Mouse (Mus musculus): ENCODE results near the gene Irf2bp2. TPM values are rescaled to one million over a fixed set of nuclear protein-coding genes. Genes with fewer than 3 reads are reported as not detected.

The Irf2bp2 gene
- total and polyA plus RNA-seq, 2 experiments from 2014 or later: 9.8 to 132 TPM

DNA sequence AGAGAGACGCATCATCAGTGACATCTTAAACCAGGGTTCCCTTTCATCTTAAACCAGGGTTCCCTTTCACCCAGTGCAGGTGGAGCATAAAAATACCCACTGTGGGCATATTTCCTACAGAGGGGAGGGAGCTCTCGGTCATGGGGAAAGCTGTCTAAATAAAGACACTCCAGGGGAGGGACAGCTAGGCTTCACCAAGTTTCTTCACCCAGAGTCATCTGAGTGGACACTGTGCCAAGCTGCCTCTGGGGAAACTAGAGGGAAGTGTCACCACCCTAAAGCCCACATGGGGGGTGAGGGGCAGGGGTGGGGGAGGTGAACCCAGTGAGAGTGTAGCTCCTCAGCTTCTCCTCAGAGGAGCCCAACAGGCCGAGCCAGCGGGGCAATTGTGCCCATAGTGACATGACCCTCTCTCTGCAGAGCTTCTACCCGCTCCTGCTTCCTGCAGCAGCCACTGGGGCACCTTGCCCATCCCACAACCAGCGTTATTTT, 27.8 kb downstream of the Irf2bp2 start:
- H3K4me2 ChIP-seq (ENCODE audit: low read depth, low read length): peak overlapping the region; percentile 52
- peaks cover 50% of the 10 kb centered on the region for H3K4me1 ChIP-seq (ENCODE audit: control insufficient read depth, insufficient read depth)
- H3K4me3 ChIP-seq (ENCODE audit: low read depth, low read length): no peak overlapping the region
- no peaks in the 10 kb centered on the region for H3K9me3 ChIP-seq (replicated peaks; ENCODE audit: control insufficient read depth, low read length)
- H3K9ac ChIP-seq (replicated peaks; ENCODE audit: low read depth, low read length): peak overlapping the region; percentile 52; the same call in 1 of the 2 replicates
- ATAC-seq (ENCODE audit: insufficient read depth, low read depth) (peak; percentile 66), DNase-seq (ENCODE audit: low spot score) (peak; percentile 80)
- H3K36me3 ChIP-seq (replicated peaks; ENCODE audit: control insufficient read depth, insufficient read depth, low read length): no peaks in the 10 kb centered on the region
- peak overlapping the region; percentile 91 for H3K27ac ChIP-seq (ENCODE audit: low read depth)
- no peaks in the 10 kb centered on the region for H3K27me3 ChIP-seq (ENCODE audit: control insufficient read depth, insufficient read depth, low read length)
- WGBS: 22% methylated on average over 4 of the region's 6 CpGs
- TF ChIP-seq EP300 (IDR thresholded peaks at IDR 0.05; ENCODE audit: low read depth) (no peak), CTCF (IDR thresholded peaks at IDR 0.05; ENCODE audit: low read depth) (no peak)

GRCm38 (mm10) chr8:126565231-126565781, 28.5 kb downstream of the Irf2bp2 start:
- 59% methylated on average over 6 of the region's 6 CpGs for WGBS
- Histone ChIP-seq H3K27me3 (ENCODE audit: control insufficient read depth, insufficient read depth, low read length) (no peaks in the 10 kb centered on the region), H3K36me3 (replicated peaks; ENCODE audit: control insufficient read depth, insufficient read depth, low read length) (no peaks in the 10 kb centered on the region), H3K9ac (replicated peaks; ENCODE audit: low read depth, low read length) (no peak overlapping the region), H3K9me3 (replicated peaks; ENCODE audit: control insufficient read depth, low read length) (no peaks in the 10 kb centered on the region), H3K4me3 (ENCODE audit: low read depth, low read length) (no peak overlapping the region), H3K4me2 (ENCODE audit: low read depth, low read length) (no peak overlapping the region), H3K4me1 (ENCODE audit: control insufficient read depth, insufficient read depth) (peaks cover 49% of the 10 kb centered on the region), H3K27ac (ENCODE audit: low read depth) (peak overlapping the region; percentile 91)
- DNase-seq (ENCODE audit: low spot score): peak; percentile 24
- TF ChIP-seq EP300 (IDR thresholded peaks at IDR 0.05; ENCODE audit: low read depth) (no peak), CTCF (IDR thresholded peaks at IDR 0.05; ENCODE audit: low read depth) (no peak)
- ATAC-seq (ENCODE audit: insufficient read depth, low read depth): no peak

GRCm38 (mm10) chr8:126564551-126565154, 29.1 kb downstream of the Irf2bp2 start:
- TF ChIP-seq CTCF (IDR thresholded peaks at IDR 0.05; ENCODE audit: low read depth): no peak
- no peak for TF ChIP-seq EP300 (IDR thresholded peaks at IDR 0.05; ENCODE audit: low read depth)
- H3K4me3 ChIP-seq (ENCODE audit: low read depth, low read length): no peak overlapping the region
- peaks cover 46% of the 10 kb centered on the region for H3K4me1 ChIP-seq (ENCODE audit: control insufficient read depth, insufficient read depth)
- peak overlapping the region; percentile 91 for H3K27ac ChIP-seq (ENCODE audit: low read depth)
- H3K9me3 ChIP-seq (replicated peaks; ENCODE audit: control insufficient read depth, low read length): no peaks in the 10 kb centered on the region
- H3K9ac ChIP-seq (replicated peaks; ENCODE audit: low read depth, low read length): no peak overlapping the region
- H3K36me3 ChIP-seq (replicated peaks; ENCODE audit: control insufficient read depth, insufficient read depth, low read length): no peaks in the 10 kb centered on the region
- no peaks in the 10 kb centered on the region for H3K27me3 ChIP-seq (ENCODE audit: control insufficient read depth, insufficient read depth, low read length)
- H3K4me2 ChIP-seq (ENCODE audit: low read depth, low read length): no peak overlapping the region
- no peak for ATAC-seq (ENCODE audit: insufficient read depth, low read depth)
- no peak for DNase-seq (ENCODE audit: low spot score)
- WGBS: 65% methylated on average over 9 of the region's 9 CpGs

DNA sequence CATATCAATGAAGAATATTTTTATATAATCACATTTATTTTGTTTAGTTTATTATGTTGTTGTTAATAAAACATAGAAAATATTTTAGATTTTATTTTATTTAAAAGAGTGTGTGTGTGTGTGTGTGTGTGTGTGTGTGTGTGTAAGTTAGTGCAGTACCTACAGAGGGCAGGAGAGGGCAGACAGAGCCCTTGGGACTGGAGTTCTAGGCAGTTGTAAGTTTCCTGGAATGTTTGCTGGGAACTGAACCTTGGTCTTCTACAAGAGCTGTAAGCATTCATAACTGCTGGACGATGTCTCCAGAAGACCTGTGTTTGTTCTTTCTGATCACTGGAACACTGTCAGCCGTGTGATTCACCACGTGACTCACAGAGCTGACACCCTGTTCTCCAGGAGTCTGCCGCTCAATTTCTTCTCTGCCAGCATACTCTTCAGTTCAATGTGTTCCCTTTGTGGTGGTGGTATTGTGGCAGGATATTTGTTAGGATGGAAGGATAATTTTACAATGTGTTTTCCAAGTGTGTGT, 32.4 kb downstream of the Irf2bp2 start:
- no peaks in the 10 kb centered on the region for H3K36me3 ChIP-seq (replicated peaks; ENCODE audit: control insufficient read depth, insufficient read depth, low read length)
- no peak for ATAC-seq (ENCODE audit: insufficient read depth, low read depth)
- no peak overlapping the region for H3K4me3 ChIP-seq (ENCODE audit: low read depth, low read length)
- no peaks in the 10 kb centered on the region for H3K9me3 ChIP-seq (replicated peaks; ENCODE audit: control insufficient read depth, low read length)
- no peak overlapping the region for H3K27ac ChIP-seq (ENCODE audit: low read depth)
- no peak overlapping the region for H3K4me2 ChIP-seq (ENCODE audit: low read depth, low read length)
- no peak overlapping the region for H3K9ac ChIP-seq (replicated peaks; ENCODE audit: low read depth, low read length)
- WGBS: 95% methylated on average over 4 of the region's 4 CpGs
- no peaks in the 10 kb centered on the region for H3K27me3 ChIP-seq (ENCODE audit: control insufficient read depth, insufficient read depth, low read length)
- H3K4me1 ChIP-seq (ENCODE audit: control insufficient read depth, insufficient read depth): peaks cover 20% of the 10 kb centered on the region
- TF ChIP-seq CTCF (IDR thresholded peaks at IDR 0.05; ENCODE audit: low read depth): no peak
- no peak for TF ChIP-seq EP300 (IDR thresholded peaks at IDR 0.05; ENCODE audit: low read depth)
- no peak for DNase-seq (ENCODE audit: low spot score)

DNA sequence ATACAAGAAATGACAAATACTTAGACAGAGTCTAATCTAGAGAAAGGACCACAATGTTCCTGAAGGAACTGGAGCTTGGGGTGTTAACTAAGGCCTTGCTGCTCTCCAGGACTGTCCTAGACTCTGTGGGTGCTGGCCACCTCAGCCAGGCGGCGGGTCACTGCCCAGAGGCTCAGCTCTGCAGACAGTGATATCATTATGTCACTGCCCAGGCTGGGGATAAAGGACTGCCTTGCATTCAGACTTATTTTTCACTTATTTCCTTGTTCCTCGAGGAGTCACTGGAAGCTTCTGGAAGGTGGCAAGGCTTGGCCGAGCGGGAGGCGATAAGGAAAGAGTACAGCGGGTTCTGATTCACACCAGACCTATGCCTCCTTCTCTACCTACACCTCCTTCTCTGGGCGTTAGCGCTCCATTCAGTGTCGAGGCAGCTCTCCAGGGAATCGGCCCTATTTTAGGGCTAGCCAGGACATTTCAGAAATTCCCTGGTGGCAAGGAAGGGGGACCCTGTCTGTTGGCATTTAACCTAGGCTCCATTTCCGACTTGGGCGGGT, 35.3 kb downstream of the Irf2bp2 start:
- TF ChIP-seq EP300 (IDR thresholded peaks at IDR 0.05; ENCODE audit: low read depth): no peak
- no peak for TF ChIP-seq CTCF (IDR thresholded peaks at IDR 0.05; ENCODE audit: low read depth)
- no peak overlapping the region for H3K27ac ChIP-seq (ENCODE audit: low read depth)
- no peaks in the 10 kb centered on the region for H3K4me1 ChIP-seq (ENCODE audit: control insufficient read depth, insufficient read depth)
- H3K4me2 ChIP-seq (ENCODE audit: low read depth, low read length): no peak overlapping the region
- ATAC-seq (ENCODE audit: insufficient read depth, low read depth) (no peak), DNase-seq (ENCODE audit: low spot score) (no peak)
- H3K9me3 ChIP-seq (replicated peaks; ENCODE audit: control insufficient read depth, low read length): no peaks in the 10 kb centered on the region
- H3K9ac ChIP-seq (replicated peaks; ENCODE audit: low read depth, low read length): no peak overlapping the region
- H3K27me3 ChIP-seq (ENCODE audit: control insufficient read depth, insufficient read depth, low read length): no peaks in the 10 kb centered on the region
- no peak overlapping the region for H3K4me3 ChIP-seq (ENCODE audit: low read depth, low read length)
- no peaks in the 10 kb centered on the region for H3K36me3 ChIP-seq (replicated peaks; ENCODE audit: control insufficient read depth, insufficient read depth, low read length)
- 86% methylated on average over 13 of the region's 13 CpGs for WGBS

Data from heart, postnatal 0 days (tissue).